Mouse (Mus musculus): ENCODE results near the gene Mapk8ip3. TPM values are rescaled to one million over a fixed set of nuclear protein-coding genes. Genes with fewer than 3 reads are reported as not detected.

Mapk8ip3 gene
- polyA plus RNA-seq, 1 experiment = 72.0 TPM

DNA sequence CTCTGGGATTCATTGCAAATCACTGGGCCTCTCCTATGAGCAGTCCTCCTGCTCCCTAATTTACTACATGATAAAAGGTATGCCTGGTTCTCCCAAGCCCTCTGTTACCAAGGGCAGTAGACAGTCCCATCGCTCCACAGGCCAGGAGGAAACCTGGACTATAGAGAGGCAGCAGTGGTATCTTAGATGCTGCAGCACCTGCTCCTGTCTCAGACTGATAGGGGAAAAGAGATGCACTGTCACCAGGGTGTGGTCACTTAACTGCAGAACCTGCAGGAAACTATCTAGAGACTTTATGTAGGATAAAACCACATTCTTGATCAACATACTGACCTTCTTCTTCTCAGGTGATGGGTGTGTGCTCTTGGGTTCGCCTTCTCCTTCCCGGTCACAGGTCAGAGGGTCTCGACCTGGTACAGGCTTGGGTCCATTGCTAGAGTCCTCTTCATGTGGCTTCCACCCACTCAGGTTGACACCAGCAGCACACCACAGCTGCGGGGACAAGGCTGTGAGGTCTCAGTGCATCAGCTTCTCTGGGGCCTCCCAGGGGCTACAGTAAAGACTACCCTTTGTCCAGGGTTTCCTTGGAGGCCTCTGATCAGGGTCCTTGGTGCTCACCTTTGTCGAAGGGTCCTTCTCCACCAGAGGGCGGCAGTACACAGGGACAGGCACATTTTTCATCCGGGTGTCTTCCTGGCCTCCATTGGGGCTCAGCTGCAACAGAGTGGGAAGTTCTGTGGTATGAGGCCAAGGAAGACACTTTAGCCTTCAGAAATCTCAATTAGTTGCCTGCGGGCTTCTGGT, 33.9 kb downstream of the Mapk8ip3 start:
- Histone ChIP-seq H3K4me1 (ENCODE audit: control insufficient read depth, insufficient read depth, low read length) (no peaks in the 10 kb centered on the region), H3K4me3 (ENCODE audit: insufficient read depth, low read length) (no peak overlapping the region), H3K27ac (ENCODE audit: insufficient read depth, low read length) (no peak overlapping the region)
- TF ChIP-seq CTCF (IDR thresholded peaks at IDR 0.05; ENCODE audit: borderline replicate concordance, insufficient read depth, low read length) (peak; percentile 26; the same call in 1 of the 2 replicates), POLR2A (IDR thresholded peaks at IDR 0.05; ENCODE audit: low read depth, low read length) (no peak)

DNA sequence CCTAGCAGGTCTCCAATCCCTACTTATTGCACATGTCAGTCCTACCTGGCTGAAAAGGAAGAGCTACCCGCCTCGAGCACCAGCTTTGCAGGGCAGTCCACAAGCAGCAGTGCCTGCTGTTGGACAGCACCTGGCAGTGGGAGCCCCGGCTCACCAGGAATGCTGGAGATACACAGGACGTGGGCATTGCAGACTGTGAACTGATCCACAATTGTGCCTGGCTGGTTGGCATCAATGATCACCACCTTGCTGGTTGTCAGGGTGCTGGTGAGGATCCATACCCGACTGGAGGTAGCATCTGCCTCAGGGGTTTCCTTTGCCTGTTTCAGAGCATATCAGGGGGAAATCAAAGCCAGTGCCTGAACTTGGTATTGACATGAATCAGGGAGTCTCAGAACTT, 34.7 kb downstream of the Mapk8ip3 start:
- Histone ChIP-seq H3K4me1 (ENCODE audit: control insufficient read depth, insufficient read depth, low read length) (peaks cover 2% of the 10 kb centered on the region), H3K27ac (ENCODE audit: insufficient read depth, low read length) (no peak overlapping the region), H3K4me3 (ENCODE audit: insufficient read depth, low read length) (no peak overlapping the region)
- TF ChIP-seq POLR2A (IDR thresholded peaks at IDR 0.05; ENCODE audit: low read depth, low read length) (no peak), CTCF (IDR thresholded peaks at IDR 0.05; ENCODE audit: borderline replicate concordance, insufficient read depth, low read length) (no peak)

DNA sequence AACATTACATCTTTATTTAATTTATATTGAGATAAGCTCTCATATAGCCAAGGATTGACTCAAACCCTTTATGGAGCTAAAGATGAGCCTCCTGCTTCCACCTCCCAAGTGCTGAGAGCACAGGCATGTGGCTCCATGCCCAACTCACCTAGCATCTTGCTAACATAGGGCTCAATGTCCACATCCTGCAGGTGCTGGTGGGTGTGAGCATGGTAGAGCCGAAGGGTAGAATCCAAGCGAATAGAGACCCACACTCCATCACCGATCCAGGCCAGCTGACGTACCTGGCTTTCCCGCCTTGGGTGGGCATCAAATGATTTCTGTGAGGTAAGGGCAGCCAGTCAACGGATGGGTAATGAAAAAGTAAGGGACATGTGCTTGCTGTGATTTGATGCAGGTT, 36.8 kb downstream of the Mapk8ip3 start:
- peaks cover 5% of the 10 kb centered on the region for H3K4me1 ChIP-seq (ENCODE audit: control insufficient read depth, insufficient read depth, low read length)
- no peak overlapping the region for H3K4me3 ChIP-seq (ENCODE audit: insufficient read depth, low read length)
- TF ChIP-seq CTCF (IDR thresholded peaks at IDR 0.05; ENCODE audit: borderline replicate concordance, insufficient read depth, low read length) (no peak), POLR2A (IDR thresholded peaks at IDR 0.05; ENCODE audit: low read depth, low read length) (no peak)
- H3K27ac ChIP-seq (ENCODE audit: insufficient read depth, low read length) = no peak overlapping the region

- H3K4me3 ChIP-seq (ENCODE audit: insufficient read depth, low read length) = no peak overlapping the region
- no peak for TF ChIP-seq CTCF (IDR thresholded peaks at IDR 0.05; ENCODE audit: borderline replicate concordance, insufficient read depth, low read length)
- peaks cover 5% of the 10 kb centered on the region for H3K4me1 ChIP-seq (ENCODE audit: control insufficient read depth, insufficient read depth, low read length)
- H3K27ac ChIP-seq (ENCODE audit: insufficient read depth, low read length) = no peak overlapping the region
Observed at GRCm38 (mm10) chr17:24899153-24899552, 37.6 kb downstream of the Mapk8ip3 start.

GRCm38 (mm10) chr17:24898041-24898854, 38.5 kb downstream of the Mapk8ip3 start:
- TF ChIP-seq POLR2A (IDR thresholded peaks at IDR 0.05; ENCODE audit: low read depth, low read length) (no peak), CTCF (IDR thresholded peaks at IDR 0.05; ENCODE audit: borderline replicate concordance, insufficient read depth, low read length) (no peak)
- no peak overlapping the region for H3K27ac ChIP-seq (ENCODE audit: insufficient read depth, low read length)
- no peak overlapping the region for H3K4me3 ChIP-seq (ENCODE audit: insufficient read depth, low read length)
- H3K4me1 ChIP-seq (ENCODE audit: control insufficient read depth, insufficient read depth, low read length) = peaks cover 5% of the 10 kb centered on the region

DNA sequence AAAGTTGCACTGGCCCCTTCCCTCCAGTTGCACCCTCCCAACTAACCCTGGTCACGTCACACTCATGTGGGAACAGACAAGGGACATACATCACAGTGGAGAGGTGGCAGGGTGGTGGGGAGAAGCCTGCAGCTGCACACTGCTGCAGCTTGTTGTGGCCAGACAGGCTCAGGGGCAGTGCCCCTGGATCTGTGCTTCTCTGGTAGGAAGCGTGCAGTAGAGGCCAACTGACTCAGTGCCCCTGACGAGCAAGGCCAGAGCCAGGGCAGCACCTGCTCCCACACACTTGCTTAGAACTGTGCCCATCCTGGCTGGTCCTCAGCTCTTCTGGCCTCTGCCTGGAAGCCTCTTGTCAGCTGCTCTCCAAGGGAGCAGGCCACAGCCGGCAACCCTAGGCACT, 39.2 kb downstream of the Mapk8ip3 start:
- H3K4me3 ChIP-seq (ENCODE audit: insufficient read depth, low read length) = no peak overlapping the region
- no peak overlapping the region for H3K27ac ChIP-seq (ENCODE audit: insufficient read depth, low read length)
- peaks cover 5% of the 10 kb centered on the region for H3K4me1 ChIP-seq (ENCODE audit: control insufficient read depth, insufficient read depth, low read length)
- TF ChIP-seq POLR2A (IDR thresholded peaks at IDR 0.05; ENCODE audit: low read depth, low read length) = no peak
- TF ChIP-seq CTCF (IDR thresholded peaks at IDR 0.05; ENCODE audit: borderline replicate concordance, insufficient read depth, low read length) = no peak

DNA sequence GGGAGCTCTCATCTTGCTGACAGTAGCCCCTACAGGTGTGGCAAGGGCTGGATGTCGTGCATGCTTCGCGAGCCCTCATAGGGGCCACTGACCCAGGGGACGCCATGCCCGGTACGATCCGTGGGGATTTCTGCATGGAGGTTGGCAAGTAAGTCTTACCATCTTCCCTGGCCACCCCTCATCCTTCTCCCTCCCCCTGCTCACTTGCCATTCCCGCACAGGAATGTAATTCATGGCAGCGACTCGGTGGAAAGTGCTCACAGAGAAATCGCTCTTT, 39.8 kb downstream of the Mapk8ip3 start:
- no peak overlapping the region for H3K27ac ChIP-seq (ENCODE audit: insufficient read depth, low read length)

DNA sequence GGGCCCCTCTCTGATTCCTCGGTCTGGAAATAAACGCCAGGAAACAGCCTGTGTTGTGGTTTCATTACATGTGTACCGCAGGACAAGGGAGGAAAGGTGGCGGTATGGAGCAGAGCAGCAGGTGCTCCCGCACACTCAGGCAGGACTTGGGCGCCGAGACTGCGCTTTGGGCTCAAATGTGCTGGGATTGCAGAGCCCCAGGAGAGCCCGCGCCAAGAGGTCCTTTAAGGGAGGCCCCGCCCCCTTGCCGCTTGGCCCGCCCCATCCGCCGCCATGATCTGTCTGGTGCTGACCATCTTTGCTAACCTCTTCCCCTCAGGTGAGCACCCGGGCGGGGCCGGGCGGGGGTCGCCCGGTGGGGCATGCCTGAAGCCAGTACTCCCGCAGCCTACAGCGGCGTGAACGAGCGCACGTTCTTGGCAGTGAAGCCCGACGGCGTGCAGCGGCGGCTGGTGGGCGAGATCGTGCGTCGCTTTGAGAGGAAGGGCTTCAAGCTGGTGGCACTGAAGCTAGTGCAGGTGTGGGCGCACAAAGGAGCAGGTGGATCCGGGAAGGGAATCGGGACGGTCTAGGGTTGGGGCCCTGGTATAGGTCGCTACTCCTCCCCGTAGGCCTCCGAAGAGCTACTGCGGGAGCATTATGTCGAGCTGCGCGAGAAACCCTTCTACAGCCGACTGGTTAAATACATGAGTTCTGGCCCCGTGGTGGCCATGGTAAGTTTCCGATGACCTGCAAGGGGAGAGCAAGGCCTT, 40.4 kb downstream of the Mapk8ip3 start, which contains the start of gene Nme3:
Nme3 (plus strand) TSS at position 260 of the 752 bp plus-strand sequence.
- Histone ChIP-seq H3K27ac (ENCODE audit: insufficient read depth, low read length) (peak within 1 kb of the TSS; percentile 51), H3K4me3 (ENCODE audit: insufficient read depth, low read length) (peak within 1 kb of the TSS; percentile 83), H3K4me1 (ENCODE audit: control insufficient read depth, insufficient read depth, low read length) (peaks cover 5% of the 10 kb centered on the region)
- TF ChIP-seq CTCF (IDR thresholded peaks at IDR 0.05; ENCODE audit: borderline replicate concordance, insufficient read depth, low read length) = peak; percentile 34; the same call in 1 of the 2 replicates
- TF ChIP-seq POLR2A (IDR thresholded peaks at IDR 0.05; ENCODE audit: low read depth, low read length) = no peak

More for the DNA sequence above, 39.8 kb downstream of the Mapk8ip3 start:
- TF ChIP-seq POLR2A (IDR thresholded peaks at IDR 0.05; ENCODE audit: low read depth, low read length) (no peak), CTCF (IDR thresholded peaks at IDR 0.05; ENCODE audit: borderline replicate concordance, insufficient read depth, low read length) (no peak)
- Histone ChIP-seq H3K4me1 (ENCODE audit: control insufficient read depth, insufficient read depth, low read length) (peaks cover 5% of the 10 kb centered on the region), H3K4me3 (ENCODE audit: insufficient read depth, low read length) (peak overlapping the region; percentile 83)

DNA sequence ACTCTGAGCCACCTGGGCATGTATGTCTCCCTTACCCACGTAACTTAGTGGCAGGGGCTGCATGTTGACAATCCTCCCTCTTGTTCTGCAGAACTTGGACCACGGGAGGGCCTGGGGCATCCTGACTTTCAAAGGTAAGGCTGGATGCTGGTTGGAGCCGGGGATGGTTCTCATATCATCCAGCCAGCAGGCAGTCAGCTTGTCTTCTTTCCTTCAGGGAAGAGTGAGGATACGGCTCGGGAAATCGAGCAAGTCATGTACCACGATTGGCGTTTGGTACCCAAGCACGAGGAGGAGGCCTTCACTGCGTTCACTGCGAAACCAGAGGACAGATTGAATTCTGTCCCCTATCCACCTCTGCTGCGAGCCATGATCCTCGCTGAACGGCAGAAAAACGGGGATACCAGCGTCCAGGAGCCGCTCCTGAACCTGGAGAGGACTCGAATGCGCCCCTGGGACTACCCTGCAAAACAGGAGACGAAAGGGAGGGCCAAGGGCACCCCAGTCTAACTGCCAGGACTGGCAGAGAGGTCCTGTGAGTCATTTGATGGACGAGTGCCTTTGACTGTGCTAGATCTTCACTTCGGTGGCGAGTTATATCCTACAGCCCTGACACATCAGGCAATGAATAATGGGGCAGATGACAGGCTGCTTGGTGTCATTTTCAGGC, 41.1 kb downstream of the Mapk8ip3 start:
- TF ChIP-seq CTCF (IDR thresholded peaks at IDR 0.05; ENCODE audit: borderline replicate concordance, insufficient read depth, low read length) (no peak), POLR2A (IDR thresholded peaks at IDR 0.05; ENCODE audit: low read depth, low read length) (no peak)
- peak overlapping the region; percentile 83 for H3K4me3 ChIP-seq (ENCODE audit: insufficient read depth, low read length)
- H3K27ac ChIP-seq (ENCODE audit: insufficient read depth, low read length) = peak overlapping the region; percentile 51
- H3K4me1 ChIP-seq (ENCODE audit: control insufficient read depth, insufficient read depth, low read length) = peaks cover 5% of the 10 kb centered on the region
